Mouse (Mus musculus): ENCODE results near the gene Lrrc26. TPM values are rescaled to one million over a fixed set of nuclear protein-coding genes. Genes with fewer than 3 reads are reported as not detected.

Lrrc26 gene
- polyA plus RNA-seq, 1 experiment from 2014 or later: 0.30 TPM

- Histone ChIP-seq H3K9me3 (ENCODE audit: control insufficient read depth, low read length) (no peaks in the 10 kb centered on the region), H3K4me1 (ENCODE audit: control insufficient read depth, insufficient read depth, low read length) (0 out of 2 replicates have a peak, but pooled peaks cover 4% of the 10 kb centered on the region), H3K4me3 (replicated peaks; ENCODE audit: low read depth, low read length) (no peak overlapping the region), H3K27me3 (ENCODE audit: control insufficient read depth, insufficient read depth, low read length) (peaks cover 8% of the 10 kb centered on the region), H3K9ac (replicated peaks; ENCODE audit: low read length) (no peak overlapping the region), H3K4me2 (ENCODE audit: low read length) (no peak overlapping the region), H3K27ac (replicated peaks; ENCODE audit: low read depth, low read length) (no peak overlapping the region), H3K36me3 (ENCODE audit: control insufficient read depth, insufficient read depth, low read length) (peaks cover 5% of the 10 kb centered on the region; the same call in 1 of the 2 replicates)
- ATAC-seq (ENCODE audit: low FRiP score, low TSS enrichment) (no peak), DNase-seq (no peak)
- 79% methylated on average over 3 of the region's 3 CpGs for WGBS
Measured at GRCm38 (mm10) chr2:25303452-25303851, 13.7 kb downstream of the Lrrc26 start.

GRCm38 (mm10) chr2:25303931-25304656, 14.4 kb downstream of the Lrrc26 start:
- peak overlapping the region; percentile 76 for H3K4me2 ChIP-seq (ENCODE audit: low read length)
- no peak overlapping the region for H3K27ac ChIP-seq (replicated peaks; ENCODE audit: low read depth, low read length)
- H3K27me3 ChIP-seq (ENCODE audit: control insufficient read depth, insufficient read depth, low read length): peaks cover 15% of the 10 kb centered on the region
- DNase-seq (no peak), ATAC-seq (ENCODE audit: low FRiP score, low TSS enrichment) (no peak)
- H3K36me3 ChIP-seq (ENCODE audit: control insufficient read depth, insufficient read depth, low read length): peaks cover 5% of the 10 kb centered on the region; the same call in 1 of the 2 replicates
- WGBS: 70% methylated on average over 7 of the region's 7 CpGs
- no peak overlapping the region; the same call in 1 of the 2 replicates for H3K9ac ChIP-seq (replicated peaks; ENCODE audit: low read length)
- H3K4me1 ChIP-seq (ENCODE audit: control insufficient read depth, insufficient read depth, low read length): 0 out of 2 replicates have a peak, but pooled peaks cover 4% of the 10 kb centered on the region
- peak overlapping the region; percentile 41 for H3K4me3 ChIP-seq (replicated peaks; ENCODE audit: low read depth, low read length)
- no peaks in the 10 kb centered on the region for H3K9me3 ChIP-seq (ENCODE audit: control insufficient read depth, low read length)

- H3K4me1 ChIP-seq (ENCODE audit: control insufficient read depth, insufficient read depth, low read length): 0 out of 2 replicates have a peak, but pooled peaks cover 4% of the 10 kb centered on the region
- peak; percentile 76 for ATAC-seq (ENCODE audit: low FRiP score, low TSS enrichment)
- peak overlapping the region; percentile 55; the same call in 1 of the 2 replicates for H3K27ac ChIP-seq (replicated peaks; ENCODE audit: low read depth, low read length)
Measured at GRCm38 (mm10) chr2:25304657-25305541, 15.2 kb downstream of the Lrrc26 start.

DNA sequence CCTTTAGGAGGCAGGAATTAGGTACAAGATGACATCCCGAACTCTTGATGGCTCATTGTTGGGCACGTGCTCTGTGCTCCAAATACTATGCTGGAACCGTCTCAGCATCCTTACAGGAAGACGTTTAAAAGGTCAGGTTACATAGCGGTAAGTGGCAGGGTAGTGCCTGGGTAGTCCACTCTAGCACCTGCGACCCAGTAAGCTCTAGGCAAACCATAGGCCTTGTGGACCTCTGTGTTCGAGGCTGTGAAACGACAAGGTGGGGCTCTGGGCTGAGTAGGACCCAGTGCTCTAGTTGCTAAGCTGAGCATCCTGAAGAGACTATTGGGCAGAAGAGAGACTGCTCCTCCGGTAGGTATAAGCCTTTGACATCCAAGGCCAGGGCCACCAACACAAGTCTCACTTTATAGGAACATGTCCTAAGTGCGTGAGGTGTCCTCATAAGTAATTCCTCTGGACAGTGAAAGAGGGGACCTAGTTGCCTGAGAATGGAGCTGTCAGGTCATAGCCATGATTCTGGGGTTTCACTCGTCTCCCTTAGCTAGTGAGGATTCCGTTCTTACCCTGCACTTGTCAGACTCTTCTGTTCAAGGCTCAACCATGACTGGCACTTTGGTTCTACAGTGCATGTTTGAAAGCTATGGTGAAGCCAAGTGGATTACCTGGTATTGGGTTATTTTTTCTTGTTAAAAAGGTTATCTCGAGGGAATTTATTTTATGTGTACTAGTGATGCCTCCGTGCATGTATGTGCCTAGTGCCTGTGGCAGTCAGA, 16.1 kb downstream of the Lrrc26 start:
- Histone ChIP-seq H3K9me3 (ENCODE audit: control insufficient read depth, low read length) (no peaks in the 10 kb centered on the region), H3K4me1 (ENCODE audit: control insufficient read depth, insufficient read depth, low read length) (0 out of 2 replicates have a peak, but pooled peaks cover 4% of the 10 kb centered on the region), H3K27ac (replicated peaks; ENCODE audit: low read depth, low read length) (no peak overlapping the region), H3K27me3 (ENCODE audit: control insufficient read depth, insufficient read depth, low read length) (peaks cover 31% of the 10 kb centered on the region), H3K9ac (replicated peaks; ENCODE audit: low read length) (peak overlapping the region; percentile 57), H3K4me3 (replicated peaks; ENCODE audit: low read depth, low read length) (peak overlapping the region; percentile 41), H3K36me3 (ENCODE audit: control insufficient read depth, insufficient read depth, low read length) (peaks cover 11% of the 10 kb centered on the region; the same call in 1 of the 2 replicates), H3K4me2 (ENCODE audit: low read length) (peak overlapping the region; percentile 76)
- ATAC-seq (ENCODE audit: low FRiP score, low TSS enrichment) (no peak), DNase-seq (no peak)
- 50% methylated on average over 14 of the region's 14 CpGs for WGBS

More at GRCm38 (mm10) chr2:25304657-25305541, 15.2 kb downstream of the Lrrc26 start:
- peak; percentile 80 for DNase-seq
- 2% methylated on average over 44 of the region's 45 CpGs for WGBS
- Histone ChIP-seq H3K9me3 (ENCODE audit: control insufficient read depth, low read length) (no peaks in the 10 kb centered on the region), H3K27me3 (ENCODE audit: control insufficient read depth, insufficient read depth, low read length) (peaks cover 23% of the 10 kb centered on the region), H3K9ac (replicated peaks; ENCODE audit: low read length) (peak overlapping the region; percentile 57), H3K4me2 (ENCODE audit: low read length) (peak overlapping the region; percentile 76), H3K36me3 (ENCODE audit: control insufficient read depth, insufficient read depth, low read length) (peaks cover 5% of the 10 kb centered on the region; the same call in 1 of the 2 replicates), H3K4me3 (replicated peaks; ENCODE audit: low read depth, low read length) (peak overlapping the region; percentile 41)

DNA sequence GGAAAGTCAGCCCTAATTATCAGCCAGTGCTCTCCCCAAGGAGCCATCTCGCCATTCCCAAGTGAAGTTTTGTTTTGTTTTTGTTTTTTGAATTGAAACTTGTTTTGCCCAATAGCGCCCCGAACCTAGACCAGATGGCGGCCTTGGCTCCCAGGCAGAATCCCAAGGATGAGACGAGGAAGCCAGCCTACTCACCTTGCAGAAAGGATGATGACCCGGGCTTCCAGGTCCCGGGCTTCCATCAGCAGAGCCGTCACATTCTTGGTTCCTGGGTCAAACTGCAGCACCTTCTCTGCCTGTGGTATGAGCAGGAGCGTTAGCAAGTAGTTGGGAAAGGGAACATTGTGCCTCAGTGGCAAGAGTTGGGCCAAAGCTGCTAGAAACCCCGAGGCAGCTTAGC, 20.5 kb downstream of the Lrrc26 start:
- no peak overlapping the region for H3K4me3 ChIP-seq (replicated peaks; ENCODE audit: low read depth, low read length)
- DNase-seq (no peak), ATAC-seq (ENCODE audit: low FRiP score, low TSS enrichment) (no peak)
- H3K9ac ChIP-seq (replicated peaks; ENCODE audit: low read length): no peak overlapping the region
- WGBS: 54% methylated on average over 10 of the region's 10 CpGs
- peaks cover 67% of the 10 kb centered on the region for H3K27me3 ChIP-seq (ENCODE audit: control insufficient read depth, insufficient read depth, low read length)
- H3K9me3 ChIP-seq (ENCODE audit: control insufficient read depth, low read length): no peaks in the 10 kb centered on the region
- H3K4me2 ChIP-seq (ENCODE audit: low read length): no peak overlapping the region
- H3K27ac ChIP-seq (replicated peaks; ENCODE audit: low read depth, low read length): no peak overlapping the region
- H3K36me3 ChIP-seq (ENCODE audit: control insufficient read depth, insufficient read depth, low read length): peaks cover 29% of the 10 kb centered on the region
- H3K4me1 ChIP-seq (ENCODE audit: control insufficient read depth, insufficient read depth, low read length): 0 out of 2 replicates have a peak, but pooled peaks cover 4% of the 10 kb centered on the region

- Histone ChIP-seq H3K9ac (replicated peaks; ENCODE audit: low read length) (no peak overlapping the region), H3K36me3 (ENCODE audit: control insufficient read depth, insufficient read depth, low read length) (peaks cover 29% of the 10 kb centered on the region), H3K27me3 (ENCODE audit: control insufficient read depth, insufficient read depth, low read length) (peaks cover 69% of the 10 kb centered on the region), H3K4me3 (replicated peaks; ENCODE audit: low read depth, low read length) (no peak overlapping the region), H3K4me1 (ENCODE audit: control insufficient read depth, insufficient read depth, low read length) (no peaks in the 10 kb centered on the region), H3K4me2 (ENCODE audit: low read length) (no peak overlapping the region), H3K27ac (replicated peaks; ENCODE audit: low read depth, low read length) (no peak overlapping the region), H3K9me3 (ENCODE audit: control insufficient read depth, low read length) (no peaks in the 10 kb centered on the region)
- ATAC-seq (ENCODE audit: low FRiP score, low TSS enrichment): no peak
- no peak for DNase-seq
- WGBS: 3% methylated on average over 22 of the region's 22 CpGs
Measured at GRCm38 (mm10) chr2:25310969-25311368, 21.3 kb downstream of the Lrrc26 start.

DNA sequence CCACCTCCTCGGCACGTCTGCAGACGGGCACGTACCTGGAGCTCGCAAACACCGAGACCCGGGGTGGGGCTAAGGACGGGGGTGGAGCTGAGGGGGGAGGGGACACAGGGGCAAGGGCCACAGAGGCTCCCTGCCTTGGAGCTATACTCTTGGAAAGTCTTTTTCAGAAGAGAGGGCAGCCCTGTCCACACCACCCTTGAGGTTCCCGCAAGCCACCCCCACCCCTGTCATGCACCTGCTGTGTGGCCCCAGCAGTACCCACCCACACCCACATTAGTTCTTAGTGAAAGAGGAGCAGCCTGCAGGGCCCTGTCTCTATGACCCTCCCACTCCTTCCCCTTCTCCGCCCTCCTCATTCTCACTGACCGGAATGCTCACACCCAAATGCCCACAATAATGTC, 21.8 kb downstream of the Lrrc26 start:
- peaks cover 74% of the 10 kb centered on the region for H3K27me3 ChIP-seq (ENCODE audit: control insufficient read depth, insufficient read depth, low read length)
- H3K4me2 ChIP-seq (ENCODE audit: low read length): no peak overlapping the region
- H3K9me3 ChIP-seq (ENCODE audit: control insufficient read depth, low read length): no peaks in the 10 kb centered on the region
- no peak overlapping the region for H3K27ac ChIP-seq (replicated peaks; ENCODE audit: low read depth, low read length)
- no peak overlapping the region for H3K9ac ChIP-seq (replicated peaks; ENCODE audit: low read length)
- peaks cover 29% of the 10 kb centered on the region for H3K36me3 ChIP-seq (ENCODE audit: control insufficient read depth, insufficient read depth, low read length)
- ATAC-seq (ENCODE audit: low FRiP score, low TSS enrichment) (no peak), DNase-seq (no peak)
- no peak overlapping the region for H3K4me3 ChIP-seq (replicated peaks; ENCODE audit: low read depth, low read length)
- no peaks in the 10 kb centered on the region for H3K4me1 ChIP-seq (ENCODE audit: control insufficient read depth, insufficient read depth, low read length)
- WGBS: 6% methylated on average over 11 of the region's 11 CpGs

Measured in midbrain, embryonic 14.5 days (tissue).